Mouse (Mus musculus): ENCODE measurements at regions not wholly inside any gene's neighbourhood (a gene's known extent, or its start where the extent isn't known, plus 50 kb on each side); places are given as distances from the start of the nearest gene placed in this dataset.

DNA sequence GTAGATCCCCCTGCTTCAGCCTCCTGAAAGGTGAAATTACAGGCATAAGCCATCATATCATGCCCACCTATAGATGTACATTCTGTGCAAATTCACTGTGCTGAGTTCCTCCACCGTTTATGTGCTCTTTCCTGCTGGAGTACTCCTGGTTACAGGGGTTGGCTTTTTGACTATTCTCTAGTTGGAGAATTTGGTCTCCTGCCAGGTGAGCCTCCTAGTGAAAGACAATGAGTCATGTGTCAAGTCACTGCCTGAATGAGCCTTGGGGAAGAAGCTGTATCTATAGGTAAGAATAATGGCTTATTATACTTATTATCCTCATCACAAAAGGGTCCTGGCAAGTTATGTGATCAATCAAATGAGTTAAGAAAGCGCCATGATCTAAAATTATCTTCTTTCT, 230.5 kb upstream of the Eci2 start:
- TF ChIP-seq CTCF (IDR thresholded peaks at IDR 0.05; ENCODE audit: insufficient read depth, low read length) = no peak
- TF ChIP-seq POLR2A (IDR thresholded peaks at IDR 0.05; ENCODE audit: borderline replicate concordance, extremely low read depth, low read depth, low read length) = no peak

Measured in lung, adult 2 months (tissue).